Mouse (Mus musculus) gastrocnemius, postnatal 10 days (tissue): ENCODE results near the gene L1cam. TPM values are rescaled to one million over a fixed set of nuclear protein-coding genes. Genes with fewer than 3 reads are reported as not detected.

Source experiments
- DNase-seq: peaks from one replicate; pipeline ENCODE4 v3.0.0; 2021; ENCODE audit warnings: mixed read lengths
- total RNA-seq, 2 experiments: library from RNA; stranded (reverse); gene quantifications; 2 replicates each; pipeline ENCODE4 v1.2.3; 2021

Gene L1cam
- total RNA-seq, 2 experiments from 2014 or later, result 1.9 to 2.9 TPM

DNA sequence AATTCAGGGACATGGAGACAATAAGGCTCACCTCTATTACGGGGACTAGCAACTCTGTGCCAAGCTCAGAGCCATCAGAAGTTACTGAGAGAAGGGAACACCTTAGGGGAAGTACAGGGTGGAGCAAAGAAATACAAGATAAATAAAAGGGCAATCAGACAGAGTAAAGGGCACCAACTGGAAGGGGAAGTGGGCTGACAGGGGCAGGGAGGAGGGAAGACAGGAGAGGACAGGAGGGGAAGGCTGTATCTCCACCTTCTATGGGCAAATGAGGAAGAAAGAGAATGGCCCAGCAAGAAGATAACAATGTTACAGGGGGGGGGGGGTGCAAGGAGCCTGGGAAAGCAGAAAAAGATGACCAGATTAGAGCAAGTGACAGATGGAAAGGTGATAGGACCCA lies 18.9 kb downstream of the L1cam start:
- DNase-seq, result no peak

DNA sequence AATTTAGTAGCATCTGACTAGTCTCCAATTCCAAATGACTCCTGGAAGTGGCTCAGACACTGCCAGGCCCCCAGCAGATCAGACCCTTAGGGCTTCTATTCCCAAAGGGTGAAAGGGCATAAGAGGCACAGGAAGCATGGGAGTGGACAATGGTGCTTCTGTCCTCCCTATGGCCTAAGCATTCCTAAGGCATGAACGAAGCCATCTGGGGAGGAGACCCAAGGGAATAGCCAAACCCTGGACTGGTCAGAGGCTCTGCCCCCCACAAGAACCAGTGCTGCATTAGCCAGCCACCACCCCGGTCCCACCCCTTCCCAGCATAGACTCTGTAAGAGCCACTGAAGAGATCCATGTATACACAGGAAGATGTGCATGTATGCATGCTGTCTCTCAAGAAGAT lies 20.0 kb downstream of the L1cam start:
- no peak for DNase-seq

DNA sequence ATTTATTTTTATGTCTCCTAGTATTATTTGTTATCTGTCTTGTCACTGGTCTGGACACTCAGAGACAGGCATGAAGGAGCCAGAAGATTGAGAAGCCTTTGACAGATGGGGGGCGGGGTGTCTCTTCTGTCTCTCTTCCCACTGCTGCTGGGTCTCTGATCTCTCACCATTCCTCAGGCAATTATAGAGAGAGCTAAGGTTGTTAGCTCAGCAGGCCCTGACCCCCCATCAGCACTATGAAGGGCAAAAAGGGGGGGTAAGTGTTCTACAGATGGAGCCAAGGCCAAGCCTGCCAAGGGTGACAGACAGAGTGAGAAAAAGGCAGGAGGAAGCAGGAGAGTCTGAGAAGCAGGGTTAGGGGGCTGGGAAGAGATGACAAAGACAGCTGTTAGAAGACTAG lies 23.9 kb downstream of the L1cam start:
- no peak for DNase-seq

DNA sequence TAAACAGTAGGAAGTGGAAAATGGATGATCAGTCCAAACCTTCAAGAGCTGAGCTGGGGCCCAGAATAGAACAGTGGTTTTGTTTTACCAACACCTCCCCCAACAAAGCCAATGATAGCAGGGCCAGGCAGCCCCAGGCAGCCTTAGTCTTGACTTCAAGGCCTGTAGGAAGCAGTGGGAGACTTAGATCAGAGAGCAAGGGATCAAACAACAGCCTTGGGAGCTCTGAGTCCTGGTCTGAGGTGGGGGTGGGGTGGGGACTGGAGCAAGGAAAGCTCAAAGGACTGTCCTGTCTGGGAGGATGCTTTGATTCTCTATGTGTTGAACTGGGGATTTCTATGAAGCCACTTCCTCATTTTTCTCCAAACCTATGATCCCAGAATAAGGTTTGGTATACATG lies 24.4 kb downstream of the L1cam start:
- no peak for DNase-seq

DNA sequence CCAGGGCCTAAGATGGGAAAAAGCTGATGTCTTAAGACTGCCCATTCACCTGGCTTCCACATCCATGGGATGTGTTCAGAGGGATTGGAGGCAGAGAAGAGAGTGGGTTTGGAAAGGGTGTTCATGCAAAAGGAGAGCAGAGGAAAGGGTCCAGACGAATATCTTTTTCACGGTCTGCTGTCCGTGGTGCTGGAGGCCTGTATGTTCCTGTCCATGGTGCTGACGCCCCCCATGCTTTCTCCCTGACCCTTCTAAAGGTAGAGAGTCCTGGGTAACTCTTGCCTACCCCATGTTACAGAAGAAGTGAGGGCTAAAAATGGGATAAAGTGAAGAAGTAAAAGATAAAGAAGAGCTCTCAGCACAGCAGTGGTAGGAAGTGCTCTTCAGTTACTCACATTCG lies 26.6 kb downstream of the L1cam start:
- DNase-seq, result peak; percentile 40

DNA sequence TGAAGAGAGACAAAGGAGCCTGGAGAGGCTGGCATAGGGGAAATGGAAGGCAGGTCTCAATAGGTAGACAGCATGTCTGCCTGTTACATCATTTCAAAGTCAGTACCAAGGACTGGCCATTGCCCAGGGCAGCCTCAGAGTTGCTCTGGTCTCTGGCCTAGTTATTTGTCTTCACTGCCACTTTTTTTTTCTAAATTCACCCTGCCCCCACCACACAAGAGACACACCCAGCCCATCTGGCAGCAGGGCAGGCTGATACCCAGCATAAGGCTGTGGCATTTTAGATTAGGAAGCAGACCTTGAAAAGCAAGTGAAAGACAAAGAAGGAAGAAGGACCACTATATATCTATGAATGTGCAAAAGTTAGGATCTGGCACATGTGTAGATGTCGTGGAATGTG lies 28.1 kb downstream of the L1cam start:
- no peak for DNase-seq

DNA sequence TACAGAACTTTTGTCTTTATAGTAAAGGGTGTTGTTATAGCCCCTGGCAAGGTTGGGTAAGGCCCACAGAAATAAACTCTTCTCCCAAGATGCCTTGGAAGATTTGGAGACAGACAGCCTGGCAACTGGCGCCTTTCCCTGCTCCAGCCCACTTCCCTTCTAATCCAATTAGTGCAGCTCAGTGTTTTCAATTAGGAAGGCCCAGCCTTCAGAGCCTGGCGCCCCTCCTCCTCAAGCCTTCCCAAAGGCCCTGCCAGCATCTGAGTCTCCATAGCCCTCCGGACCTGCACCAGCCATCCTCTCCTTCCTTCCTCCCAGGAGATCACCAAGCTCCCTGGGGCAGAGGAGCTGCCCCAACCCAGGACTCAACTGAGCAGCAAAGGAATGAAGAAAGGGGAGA lies 28.6 kb downstream of the L1cam start:
- no peak for DNase-seq

DNA sequence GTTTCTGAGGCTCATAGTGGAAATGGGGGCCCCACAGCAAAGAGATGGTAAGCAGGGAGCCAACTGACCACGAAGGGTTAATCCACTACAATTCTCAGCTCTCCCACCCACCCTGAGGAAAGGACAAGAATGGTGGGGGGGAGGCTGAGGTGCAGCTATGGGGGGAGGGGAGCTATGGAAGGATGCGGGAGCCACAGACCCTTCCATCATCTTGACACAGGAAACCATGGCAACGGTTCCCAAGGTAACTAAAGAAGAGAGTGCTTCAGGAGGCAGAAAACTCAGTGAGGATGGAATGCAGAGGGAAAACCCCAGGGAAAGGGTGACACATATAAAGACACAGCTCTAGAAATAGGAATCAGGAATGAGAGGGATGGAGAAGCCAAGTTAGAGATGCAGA lies 31.2 kb downstream of the L1cam start:
- DNase-seq, result no peak

DNA sequence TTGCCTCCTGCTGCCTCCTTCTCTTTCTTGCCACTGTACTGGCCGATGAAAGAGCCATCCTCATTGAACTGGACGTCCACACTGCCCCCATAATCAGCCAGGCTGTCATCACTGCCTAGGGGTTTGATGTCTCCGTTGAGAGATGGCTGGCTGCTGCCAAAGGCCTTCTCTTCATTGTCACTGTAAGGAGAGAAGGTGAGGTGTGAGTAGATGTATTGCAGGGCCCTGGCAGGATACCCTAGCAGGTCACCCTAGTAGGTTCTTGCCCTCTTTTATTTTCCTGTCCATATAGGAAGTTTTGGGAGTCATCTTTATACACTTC lies 40.9 kb downstream of the L1cam start:
- no peak for DNase-seq

DNA sequence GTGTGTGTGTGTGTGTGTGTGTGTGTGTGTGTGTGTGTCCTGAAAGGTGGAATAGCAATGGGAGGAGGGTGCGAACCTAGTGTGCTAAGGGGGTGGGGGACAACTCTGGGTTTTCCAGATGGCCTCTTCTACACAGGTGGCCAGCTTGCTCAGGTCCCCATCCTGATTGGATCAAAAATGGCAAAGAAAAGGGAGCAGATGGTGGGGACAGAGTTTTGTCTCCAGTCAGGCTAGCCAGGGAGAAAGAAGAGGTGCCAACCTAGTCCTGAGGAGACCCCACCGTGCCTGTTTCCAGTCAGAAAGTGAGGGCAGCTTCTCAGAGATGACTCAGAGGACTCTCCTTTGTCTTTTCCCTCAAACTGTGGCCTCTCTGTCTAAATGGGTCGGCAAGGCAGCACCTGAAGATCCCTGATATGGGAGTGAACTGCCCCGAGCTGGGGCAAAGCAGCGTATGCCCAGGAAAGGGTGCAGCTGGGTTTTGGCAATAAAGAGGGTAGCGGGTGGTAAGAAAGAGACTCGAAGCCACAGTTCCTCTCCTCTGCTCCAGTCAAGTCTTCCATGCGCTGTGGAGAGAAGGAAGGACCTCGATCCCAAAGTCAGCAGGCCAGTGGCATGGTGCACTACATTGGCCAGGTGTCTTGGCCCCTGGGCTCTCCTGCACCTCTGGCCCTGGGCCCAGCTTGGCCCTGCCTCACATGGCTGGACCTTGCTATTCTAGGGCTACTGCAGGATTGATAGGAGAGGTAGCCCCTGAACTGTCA lies 41.4 kb downstream of the L1cam start:
- no peak for DNase-seq

DNA sequence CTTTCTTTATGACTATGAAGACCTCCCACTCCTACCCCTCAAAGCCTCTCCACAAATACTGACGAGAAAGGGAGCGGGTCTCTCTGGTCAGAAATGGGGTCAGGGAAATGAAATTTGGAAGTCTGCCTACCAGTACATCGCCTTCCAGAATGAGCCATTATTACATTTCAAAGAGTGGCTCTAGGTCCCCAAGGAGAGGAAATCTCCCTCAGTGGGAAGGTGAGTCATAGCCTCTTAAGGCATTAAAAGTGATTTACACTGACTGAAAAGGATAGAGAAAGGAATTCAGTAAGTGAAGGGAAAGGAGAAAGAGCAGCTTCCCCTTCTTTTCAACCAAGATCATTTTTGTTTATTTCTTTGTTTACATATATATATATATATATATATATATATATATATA lies 59.2 kb downstream of the L1cam start:
- no peak for DNase-seq

DNA sequence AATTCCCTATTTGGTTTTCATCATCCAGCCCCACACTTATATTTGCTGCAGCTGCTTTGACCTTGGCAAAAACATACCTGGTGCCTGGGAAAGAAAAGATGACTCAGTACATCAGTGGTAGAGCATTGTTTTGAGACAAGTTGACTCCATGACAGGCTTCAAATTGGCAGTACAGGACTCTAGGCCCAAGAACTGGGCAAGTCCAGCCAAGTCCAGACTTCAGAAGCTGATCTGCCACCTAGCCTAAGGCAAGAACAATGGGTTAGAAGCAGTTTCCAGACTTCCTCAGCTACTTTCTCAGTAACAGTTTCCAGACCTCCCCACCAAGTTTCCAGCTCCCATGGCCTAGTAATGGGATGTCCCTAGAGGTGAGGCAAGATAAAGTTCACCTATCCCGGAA lies 60.2 kb downstream of the L1cam start:
- no peak for DNase-seq

DNA sequence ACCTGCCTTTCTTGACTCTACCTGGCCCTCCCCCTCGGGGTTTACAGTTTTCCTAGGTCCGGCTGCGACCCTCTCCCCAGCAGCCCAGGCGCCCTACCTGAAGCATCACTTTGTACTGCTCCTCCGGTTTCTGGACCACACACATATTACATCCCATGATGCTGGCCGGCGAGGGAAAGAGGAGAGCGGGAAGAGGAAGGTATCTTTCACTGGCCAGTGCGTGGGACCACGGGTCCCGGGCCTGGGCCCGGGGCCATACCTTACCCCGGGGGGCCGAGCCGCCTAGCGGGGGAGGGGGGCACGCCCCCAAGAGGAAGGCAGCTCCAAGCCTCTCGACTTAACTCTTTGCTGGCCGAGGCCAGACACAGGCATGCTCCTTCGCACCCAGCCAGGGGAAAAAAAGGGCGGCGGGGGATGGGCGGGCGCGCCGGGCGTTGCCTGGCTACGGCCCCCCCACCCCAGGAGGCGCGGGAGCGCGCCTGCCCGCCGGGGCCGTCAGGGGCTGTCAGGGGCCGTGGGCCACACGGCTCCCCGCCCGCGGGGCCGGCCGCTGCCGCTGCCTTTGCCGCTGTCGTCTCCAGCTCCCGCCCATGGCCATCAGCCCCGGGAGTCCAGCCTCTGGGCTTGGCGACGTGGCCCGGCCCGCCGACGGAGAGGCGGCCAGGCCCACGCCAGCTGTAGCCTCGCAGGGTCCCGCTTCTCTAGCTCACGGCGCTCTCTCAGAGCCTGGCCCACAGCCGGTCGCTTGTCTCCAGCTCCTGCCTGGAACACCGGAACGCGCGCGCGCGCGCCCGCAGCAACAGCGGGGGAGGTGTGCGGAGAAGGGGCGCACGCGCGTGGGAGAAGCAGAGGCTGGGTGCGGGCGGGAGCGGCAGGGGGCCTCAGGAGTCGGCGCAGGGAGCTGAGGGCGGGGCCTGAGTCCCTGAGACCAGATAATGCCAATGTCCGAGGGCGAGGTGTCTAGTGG lies 71.4 kb downstream of the L1cam start, which contains the start of gene Pdzd4:
Gene Pdzd4, minus strand, starts transcription at position 785 of the 967 bp plus-strand sequence.
- peak; percentile 44 for DNase-seq

DNA sequence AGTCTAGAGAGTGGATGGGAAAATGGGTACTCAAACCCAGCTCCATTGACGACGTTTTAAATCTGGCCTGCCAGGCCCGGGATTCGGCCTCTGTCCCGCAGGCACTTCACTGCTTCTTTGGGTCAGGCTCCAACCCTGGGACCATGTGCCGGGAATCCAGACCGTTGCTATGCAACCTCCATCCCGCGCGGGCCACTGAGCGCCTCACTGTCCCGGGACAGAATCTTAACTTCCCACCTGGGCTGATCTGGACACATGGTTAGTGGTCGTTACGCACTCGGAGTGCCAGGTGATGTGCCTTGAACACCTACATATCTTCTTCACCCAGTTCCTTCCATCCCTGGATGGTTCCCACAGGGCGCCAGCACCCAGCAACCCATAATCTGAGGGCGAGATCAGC lies 72.2 kb downstream of the L1cam start:
- DNase-seq, result peak; percentile 5

DNA sequence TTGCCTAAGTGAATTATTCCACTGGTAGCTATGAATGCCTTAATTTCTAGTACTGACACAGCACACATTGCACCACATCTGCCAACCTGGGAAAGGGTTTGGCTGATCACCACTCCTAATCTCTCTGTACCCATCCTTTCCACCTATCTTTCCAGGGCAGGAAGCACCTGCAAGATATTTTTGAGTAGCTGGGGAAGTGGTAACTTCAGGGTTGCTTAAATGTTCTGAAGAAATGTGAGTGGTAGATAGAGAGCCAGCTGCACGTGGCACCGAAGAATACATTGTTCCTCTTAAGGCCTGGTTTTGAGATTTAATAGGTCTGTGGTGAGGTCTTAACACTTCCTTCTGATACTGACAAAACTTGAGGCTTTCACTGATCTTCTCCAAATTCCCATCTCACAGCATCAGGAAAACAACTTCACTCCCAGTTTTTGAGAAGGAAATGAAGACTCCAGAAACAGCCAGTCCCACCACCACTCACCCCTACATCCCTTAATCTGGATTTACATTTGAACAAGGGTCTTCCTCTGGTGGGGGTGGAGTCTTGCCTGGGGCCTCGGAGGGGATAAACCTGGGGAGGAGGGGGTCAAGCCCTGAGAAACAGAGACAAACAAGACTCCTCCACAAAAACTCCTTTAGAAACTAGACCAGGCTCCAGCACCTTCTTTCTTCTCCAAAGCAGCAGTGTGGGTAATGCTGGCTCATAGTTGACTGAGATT lies 79.2 kb downstream of the L1cam start:
- DNase-seq, result no peak

DNA sequence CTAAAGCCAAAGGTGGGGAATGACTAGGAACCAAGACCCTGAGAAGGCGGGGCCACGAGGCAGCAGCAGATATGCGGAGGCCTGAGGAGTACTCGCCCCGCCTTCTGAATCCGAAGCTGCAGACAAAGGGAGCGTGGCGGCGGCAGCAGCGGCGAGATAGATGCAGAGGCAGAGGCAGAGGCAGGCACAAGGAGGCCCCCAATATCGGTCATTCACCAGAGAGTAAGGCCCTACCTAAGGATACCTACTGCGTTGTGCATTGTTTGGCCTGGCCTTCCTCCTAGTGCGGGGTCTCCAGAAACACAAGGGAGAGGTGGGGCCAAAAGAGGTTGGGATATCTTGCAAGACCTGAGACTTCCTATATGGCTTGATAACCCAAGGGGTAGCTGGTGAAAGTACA lies 80.8 kb downstream of the L1cam start:
- no peak for DNase-seq

DNA sequence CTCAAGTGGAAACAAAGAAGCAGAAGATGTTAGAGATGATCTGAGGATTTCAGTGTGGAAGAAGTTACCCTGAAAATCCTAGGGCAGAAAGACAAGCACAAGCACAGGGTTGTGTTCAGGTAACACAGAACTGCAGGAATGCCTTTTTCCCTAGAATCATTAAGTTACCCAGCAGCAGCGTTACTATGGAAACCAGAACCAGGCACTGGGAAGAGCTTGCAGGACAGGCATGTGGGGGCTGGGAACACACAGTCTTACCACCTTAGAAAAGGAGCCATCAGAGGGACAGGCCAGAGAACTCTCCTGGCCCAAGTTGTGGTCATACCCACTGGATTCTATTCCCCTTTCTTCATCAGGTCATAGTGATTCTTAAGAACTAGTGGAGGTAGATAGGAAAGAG lies 90.1 kb downstream of the L1cam start:
- DNase-seq, result no peak

Other genes with a start within 250 kb of the L1cam start
- 10 to 100 TPM; 13.1 to 15.1 TPM for gene Pnck, start 236.0 kb downstream of the L1cam start, total RNA-seq
- gene Slc6a8, start 223.0 kb downstream of the L1cam start, total RNA-seq, result 10 to 100 TPM; 48.5 to 50.7 TPM
- 10 to 100 TPM; 75.2 to 80.4 TPM for gene Bcap31, start 179.9 kb downstream of the L1cam start, total RNA-seq
- gene Abcd1, start 179.5 kb downstream of the L1cam start, total RNA-seq, result 10 to 100 TPM; 21.8 to 24.7 TPM
- 1 to 10 TPM; 1.7 to 2.2 TPM for gene Plxnb3, start 139.0 kb downstream of the L1cam start, total RNA-seq
- gene Srpk3, start 121.7 kb downstream of the L1cam start, total RNA-seq, result 100 to 1,000 TPM in 1 of 2 experiments, 10 to 100 TPM in 1; 88.6 to 116 TPM
- 100 to 1,000 TPM; 272 to 320 TPM for gene Idh3g, start 109.2 kb downstream of the L1cam start, total RNA-seq
- gene Ssr4, start 109.1 kb downstream of the L1cam start, total RNA-seq, result 100 to 1,000 TPM; 106 to 110 TPM
- gene Pdzd4, start 71.1 kb downstream of the L1cam start, total RNA-seq, result 1 to 10 TPM; 2.6 to 3.7 TPM
- gene Avpr2, start 4.0 kb downstream of the L1cam start, total RNA-seq, result not detected
- gene Arhgap4, start 25.8 kb upstream of the L1cam start, total RNA-seq, result 1 to 10 TPM in 1 of 2 experiments, under 1 TPM in 1; 0.85 to 2.0 TPM
- 10 to 100 TPM; 68.7 to 73.5 TPM for gene Naa10, start 25.8 kb upstream of the L1cam start, total RNA-seq
- 1 to 10 TPM; 4.6 to 5.3 TPM for gene Renbp, start 34.7 kb upstream of the L1cam start, total RNA-seq
- 10 to 100 TPM; 52.5 to 55.6 TPM for gene Hcfc1, start 70.3 kb upstream of the L1cam start, total RNA-seq
- 10 to 100 TPM; 44.3 to 52.2 TPM for gene Irak1, start 127.8 kb upstream of the L1cam start, total RNA-seq
- gene Opn1mw, start 231.4 kb upstream of the L1cam start, total RNA-seq, result not detected
- 10 to 100 TPM; 32.5 to 38.9 TPM for gene Mecp2, start 239.3 kb upstream of the L1cam start, total RNA-seq